Mouse (Mus musculus) MN1 (cell line): ENCODE measurements around the gene Hsd17b6.
"Not testable (repeated sequence)": the region's sequence is repeated elsewhere in the genome, so short reads cannot be mapped to it uniquely, and the experiment has no call there.

ENCODE experiments used
- DNase-seq: peaks from one replicate; pipeline ENCODE4 v3.0.0-alpha.2; 2016; ENCODE audit warnings: low spot score

Hsd17b6 gene

GRCm38 (mm10) chr10:128007446-128007845 is at the start of gene Hsd17b6:
TSS of gene Hsd17b6 (minus strand) at chr10:128007611.
- DNase-seq: no peak

GRCm38 (mm10) chr10:128053001-128053400 is 45.6 kb upstream of the Hsd17b6 start:
- DNase-seq: no peak

- DNase-seq: not testable (repeated sequence)
These were observed 44.7 kb upstream of the Hsd17b6 start for GRCm38 (mm10) chr10:128052136-128052535.

- no peak for DNase-seq
These were observed 44.2 kb upstream of the Hsd17b6 start for GRCm38 (mm10) chr10:128051589-128051988.

- no peak for DNase-seq
These were observed 42.9 kb upstream of the Hsd17b6 start for GRCm38 (mm10) chr10:128050355-128050754.

- DNase-seq: no peak
These were observed 42.3 kb upstream of the Hsd17b6 start for GRCm38 (mm10) chr10:128049741-128050140.

GRCm38 (mm10) chr10:128048157-128048556 is 40.7 kb upstream of the Hsd17b6 start:
- no peak for DNase-seq

- DNase-seq: no peak
These were observed 35.8 kb upstream of the Hsd17b6 start for GRCm38 (mm10) chr10:128043041-128043835.

- DNase-seq: no peak
These were observed 35.1 kb upstream of the Hsd17b6 start for GRCm38 (mm10) chr10:128042466-128042865.

GRCm38 (mm10) chr10:128041636-128042035 is 34.2 kb upstream of the Hsd17b6 start:
- no peak for DNase-seq

GRCm38 (mm10) chr10:128040293-128040692 is 32.9 kb upstream of the Hsd17b6 start:
- DNase-seq: no peak

GRCm38 (mm10) chr10:128039858-128040257 is 32.4 kb upstream of the Hsd17b6 start:
- DNase-seq: peak; percentile 72

GRCm38 (mm10) chr10:128039167-128039566 is 31.8 kb upstream of the Hsd17b6 start:
- DNase-seq: no peak

GRCm38 (mm10) chr10:128037921-128038320 is 30.5 kb upstream of the Hsd17b6 start:
- DNase-seq: no peak

- peak; percentile 71 for DNase-seq
These were observed 29.5 kb upstream of the Hsd17b6 start for GRCm38 (mm10) chr10:128036746-128037425.

- DNase-seq: no peak
These were observed 23.4 kb upstream of the Hsd17b6 start for GRCm38 (mm10) chr10:128030860-128031259.

GRCm38 (mm10) chr10:128029931-128030330 is 22.5 kb upstream of the Hsd17b6 start:
- no peak for DNase-seq

GRCm38 (mm10) chr10:128023496-128023895 is 16.1 kb upstream of the Hsd17b6 start:
- no peak for DNase-seq

- DNase-seq: no peak
These were observed 14.8 kb upstream of the Hsd17b6 start for GRCm38 (mm10) chr10:128022196-128022595.

GRCm38 (mm10) chr10:128015068-128015934 is 7.9 kb upstream of the Hsd17b6 start, which contains the start of gene Prim1:
TSS of gene Prim1 (plus strand) at chr10:128015168.
- DNase-seq: peak; percentile 93

GRCm38 (mm10) chr10:128009735-128010134 is 2.3 kb upstream of the Hsd17b6 start:
- DNase-seq: no peak

- peak; percentile 94 for DNase-seq
These were observed 937 bp upstream of the Hsd17b6 start for GRCm38 (mm10) chr10:128008207-128008889.
